Mouse (Mus musculus) hindlimb bud, embryonic 11.5 days (tissue): ENCODE results near the gene Tmem167.
"Not testable (repeated sequence)": the region's sequence is repeated elsewhere in the genome, so short reads cannot be mapped to it uniquely, and the experiment has no call there.

Experiments used
- DNase-seq: peaks from one replicate; pipeline ENCODE4 v3.0.0-alpha.2; 2012; ENCODE audit warnings: low read depth, low spot score; ENCODE audit errors: extremely low spot score

Gene Tmem167

DNA sequence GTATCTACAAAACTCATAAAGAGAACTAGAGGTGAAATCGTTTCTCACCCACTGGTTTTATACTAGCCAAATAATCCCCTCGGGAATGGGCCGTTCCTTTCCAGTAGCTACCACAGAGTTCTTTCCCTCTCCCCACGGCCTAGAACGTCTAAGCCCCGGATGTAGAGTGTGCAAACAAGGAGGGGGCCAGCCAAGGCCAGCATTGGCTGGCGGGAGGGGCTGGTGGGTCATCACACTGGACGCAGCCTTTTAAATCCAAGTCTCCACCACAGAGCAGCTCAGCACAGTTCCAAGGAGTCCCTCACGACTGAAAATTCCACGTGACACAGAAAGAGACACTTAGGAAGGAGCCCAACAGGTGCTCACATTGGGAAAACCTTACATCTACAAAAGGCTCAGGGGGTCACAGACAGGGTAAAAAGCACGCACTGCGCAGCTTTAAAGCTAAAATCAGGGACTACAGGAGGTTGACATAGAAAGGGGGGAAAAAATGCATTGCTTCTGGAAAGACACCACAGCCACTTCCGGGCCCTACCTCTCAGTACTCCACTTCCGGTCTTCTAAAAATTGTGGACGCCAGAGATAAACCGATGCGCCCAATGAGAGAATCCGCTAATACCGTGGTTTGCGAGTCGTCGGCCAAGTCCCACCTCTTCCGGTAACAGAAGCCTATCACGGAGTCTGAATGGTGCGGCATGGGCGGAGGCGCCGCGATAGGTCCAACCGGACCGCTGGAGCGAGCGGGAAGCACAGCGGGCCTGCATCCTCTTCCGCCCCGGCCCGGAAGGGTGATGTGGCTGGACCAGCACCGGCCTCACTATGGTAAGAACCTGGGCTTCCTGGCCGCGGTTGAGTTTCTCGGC is at the start of gene Tmem167, which contains the start of gene Xrcc4:
TSS of gene Tmem167 (plus strand) at position 162 of the 863 bp plus-strand sequence.
TSS of gene Xrcc4 (minus strand) at position 647 of the 863 bp plus-strand sequence.
- peak; percentile 89 for DNase-seq

GRCm38 (mm10) chr13:90039613-90040012 is 49.3 kb upstream of the Tmem167 start:
- peak; percentile 81 for DNase-seq

DNA sequence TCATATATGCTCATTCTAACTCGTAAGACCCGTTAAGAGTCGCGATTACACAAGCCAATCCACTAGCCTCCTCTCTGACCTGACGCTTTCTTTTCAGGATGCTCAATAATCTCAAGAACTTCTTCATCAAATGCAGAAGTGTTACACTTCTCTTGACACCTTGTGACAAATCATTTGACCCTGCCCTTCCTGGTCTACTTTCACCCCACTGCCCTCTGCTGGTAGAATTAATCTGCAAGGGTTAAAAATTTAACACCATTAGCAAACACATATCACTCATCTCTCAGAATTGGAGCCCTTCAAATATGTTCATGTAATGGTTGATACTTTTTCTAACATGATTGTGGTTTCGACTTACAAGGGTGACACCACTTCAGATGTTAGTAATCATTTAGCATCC is 37.2 kb upstream of the Tmem167 start:
- DNase-seq, result no peak

GRCm38 (mm10) chr13:90052408-90052807 is 36.5 kb upstream of the Tmem167 start:
- no peak for DNase-seq

- DNase-seq, result no peak
Measured at GRCm38 (mm10) chr13:90061877-90062276, 27.0 kb upstream of the Tmem167 start.

DNA sequence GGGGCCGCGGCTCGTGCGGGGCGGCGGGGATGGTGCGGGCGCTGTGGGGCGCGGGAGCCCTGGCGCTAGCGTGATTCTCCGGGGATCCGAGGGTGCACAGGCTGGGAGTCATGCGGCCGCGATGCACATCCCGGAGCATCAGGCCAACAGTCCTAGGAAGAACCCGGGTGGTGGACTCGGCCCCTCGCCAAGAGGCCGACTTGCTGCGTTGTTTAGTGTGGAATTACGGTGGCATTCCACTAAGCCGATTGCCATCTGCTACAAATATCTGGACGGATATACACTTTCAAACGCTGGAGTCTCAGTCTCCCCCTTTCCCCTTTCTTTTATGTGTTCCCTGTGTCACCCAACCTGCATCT is 881 bp downstream of the Tmem167 start:
- DNase-seq, result no peak

DNA sequence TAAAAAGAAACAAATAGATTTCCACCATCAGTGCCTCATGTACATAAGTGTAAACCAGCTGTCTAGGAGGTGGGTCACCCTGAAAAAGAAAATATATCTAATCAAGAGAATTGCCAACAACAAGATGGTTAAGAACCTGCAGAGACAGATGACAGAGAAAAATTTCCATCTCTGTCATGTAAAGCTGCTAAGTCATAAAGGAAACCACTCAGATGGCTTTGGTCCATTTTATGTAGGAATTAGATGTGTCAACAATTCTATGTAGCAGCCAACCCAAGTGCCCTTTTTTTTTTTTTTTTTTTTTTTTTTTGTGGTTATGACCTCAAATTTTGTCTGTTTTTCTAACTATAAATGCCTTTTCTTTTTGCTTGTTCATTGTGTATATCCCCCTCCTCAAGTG is 12.6 kb downstream of the Tmem167 start:
- no peak for DNase-seq

GRCm38 (mm10) chr13:90106139-90106538 is 17.2 kb downstream of the Tmem167 start:
- no peak for DNase-seq

GRCm38 (mm10) chr13:90108746-90109145 is 19.8 kb downstream of the Tmem167 start:
- not testable (repeated sequence) for DNase-seq

GRCm38 (mm10) chr13:90111681-90112080 is 22.8 kb downstream of the Tmem167 start:
- no peak for DNase-seq

DNA sequence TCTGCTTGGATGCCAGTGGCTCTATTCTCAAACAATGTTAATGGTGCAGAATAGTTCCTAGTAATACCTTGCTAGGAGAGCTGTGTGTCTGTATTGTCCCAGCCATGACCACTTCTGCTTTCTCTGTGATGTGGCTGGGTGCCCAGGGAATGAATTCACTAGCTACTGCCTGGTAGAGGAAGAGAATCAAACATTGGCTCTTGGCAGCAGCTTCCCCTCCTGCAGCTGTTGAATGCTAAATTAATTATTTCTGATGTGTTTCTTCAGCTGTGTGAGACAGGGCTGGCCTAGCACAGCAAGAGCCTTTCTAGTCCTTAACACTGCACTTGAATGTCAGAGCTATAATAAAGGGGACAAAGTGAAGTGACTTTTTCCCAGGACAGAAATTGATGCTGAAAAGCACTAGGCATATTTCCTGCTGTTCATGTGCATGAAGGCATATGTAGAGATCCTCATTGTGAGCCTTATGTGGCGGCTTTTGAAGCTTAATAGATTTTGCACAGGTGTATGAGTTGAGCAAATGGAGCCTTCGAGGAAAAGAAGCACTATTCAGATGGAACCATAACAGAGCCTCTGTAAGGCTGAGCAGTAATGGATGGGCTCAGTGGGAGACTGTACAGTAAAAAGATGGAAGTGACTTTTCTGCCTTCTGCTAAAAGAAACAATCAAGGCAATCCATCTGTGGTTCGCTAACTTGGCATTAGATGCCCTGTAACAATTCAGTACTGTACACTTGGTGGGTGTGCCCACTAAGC is 47.4 kb downstream of the Tmem167 start:
- no peak for DNase-seq

DNA sequence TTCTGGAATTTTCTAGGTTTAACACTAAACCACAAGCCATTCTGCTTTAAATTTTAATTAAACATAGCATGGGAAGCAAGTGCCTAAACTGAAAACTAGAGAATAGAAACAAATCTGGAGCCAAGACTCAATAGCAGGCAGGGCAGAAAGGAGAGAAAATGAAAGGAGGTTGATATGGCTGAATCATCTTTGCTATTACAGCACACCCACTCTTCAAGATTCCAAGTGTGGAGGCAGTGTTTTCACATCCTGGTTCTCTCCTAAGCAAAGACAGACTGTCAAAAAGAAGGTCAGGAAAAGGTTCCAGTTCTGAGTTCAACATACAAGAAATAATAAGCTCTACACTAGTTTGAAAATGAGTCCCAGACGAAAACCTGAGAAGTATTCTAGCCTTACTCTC is 52.8 kb downstream of the Tmem167 start:
- no peak for DNase-seq

DNA sequence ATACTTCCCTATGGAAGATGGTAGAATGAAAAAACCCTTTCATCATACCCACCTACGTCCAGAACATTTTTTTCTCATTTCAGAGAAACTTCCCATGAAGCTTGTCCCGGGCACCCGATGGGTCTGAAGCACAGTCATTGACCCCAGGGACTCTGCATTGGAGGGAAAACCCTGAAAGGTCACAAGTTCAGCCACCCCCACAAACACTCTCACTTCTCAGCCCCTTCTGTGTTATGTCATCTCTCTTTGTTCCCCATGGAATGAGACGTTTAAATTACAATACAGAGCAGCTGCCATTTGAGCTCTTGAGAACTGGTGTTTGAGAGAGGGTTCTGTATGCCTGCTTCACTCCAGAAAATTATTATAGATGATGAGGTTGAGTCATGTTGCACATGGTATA is 54.3 kb downstream of the Tmem167 start:
- no peak for DNase-seq

GRCm38 (mm10) chr13:90151881-90152280 is 63.0 kb downstream of the Tmem167 start:
- DNase-seq, result no peak

DNA sequence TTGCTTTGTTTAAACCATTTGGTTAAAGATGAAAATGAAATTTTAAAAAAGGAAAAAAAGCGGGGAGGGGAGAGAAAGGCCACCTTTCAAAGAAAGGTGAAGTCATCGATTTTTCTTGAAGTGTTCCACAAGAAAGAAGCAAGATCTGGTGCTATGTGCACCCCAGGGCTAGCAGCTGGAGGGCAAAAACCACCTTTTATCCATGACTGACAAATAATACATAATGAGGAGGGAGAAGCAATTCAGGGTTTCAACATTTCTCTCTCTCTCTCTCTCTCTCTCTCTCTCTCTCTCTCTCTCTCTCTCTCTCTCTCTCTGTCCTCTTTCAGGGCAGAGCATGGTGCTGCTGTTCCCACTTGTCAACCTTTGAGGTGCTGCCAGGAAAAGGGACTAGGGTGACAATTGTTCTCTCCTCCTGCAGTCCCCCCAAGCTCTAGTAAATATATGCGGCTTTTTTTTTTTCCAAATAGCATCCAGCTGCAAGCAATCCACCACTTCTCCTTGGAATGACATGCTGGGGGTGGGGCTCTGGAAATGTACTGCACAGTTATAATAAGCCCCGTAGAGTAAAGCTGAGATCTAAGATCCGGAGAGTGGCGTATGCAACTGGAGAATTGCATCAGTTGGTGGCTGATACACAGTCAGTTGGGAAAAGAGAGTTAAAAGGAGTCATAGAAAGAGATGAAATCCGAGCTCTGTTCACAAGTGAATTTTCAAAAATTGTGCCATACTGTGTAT is 63.8 kb downstream of the Tmem167 start:
- DNase-seq, result no peak

GRCm38 (mm10) chr13:90164147-90164546 is 75.2 kb downstream of the Tmem167 start:
- no peak for DNase-seq

DNA sequence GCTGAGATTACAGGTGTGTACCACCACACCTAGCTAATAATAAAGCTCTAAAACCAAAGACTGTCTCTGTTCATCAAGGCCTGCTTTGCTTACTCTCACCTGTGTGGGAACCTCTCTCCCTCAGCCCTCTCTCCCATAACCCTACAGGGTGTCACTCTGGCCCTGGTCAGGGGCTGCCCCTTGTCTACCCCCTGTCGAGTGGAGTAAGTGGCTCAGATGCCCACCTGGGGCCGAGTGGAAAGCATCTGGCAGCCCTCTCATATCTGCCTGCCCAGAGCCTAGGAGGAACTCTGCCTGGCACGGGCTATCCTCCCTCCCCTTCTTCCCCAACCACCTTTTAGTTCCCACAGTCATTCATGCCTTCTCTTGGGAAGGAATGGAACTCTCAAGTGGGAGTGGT is 78.1 kb downstream of the Tmem167 start:
- no peak for DNase-seq

DNA sequence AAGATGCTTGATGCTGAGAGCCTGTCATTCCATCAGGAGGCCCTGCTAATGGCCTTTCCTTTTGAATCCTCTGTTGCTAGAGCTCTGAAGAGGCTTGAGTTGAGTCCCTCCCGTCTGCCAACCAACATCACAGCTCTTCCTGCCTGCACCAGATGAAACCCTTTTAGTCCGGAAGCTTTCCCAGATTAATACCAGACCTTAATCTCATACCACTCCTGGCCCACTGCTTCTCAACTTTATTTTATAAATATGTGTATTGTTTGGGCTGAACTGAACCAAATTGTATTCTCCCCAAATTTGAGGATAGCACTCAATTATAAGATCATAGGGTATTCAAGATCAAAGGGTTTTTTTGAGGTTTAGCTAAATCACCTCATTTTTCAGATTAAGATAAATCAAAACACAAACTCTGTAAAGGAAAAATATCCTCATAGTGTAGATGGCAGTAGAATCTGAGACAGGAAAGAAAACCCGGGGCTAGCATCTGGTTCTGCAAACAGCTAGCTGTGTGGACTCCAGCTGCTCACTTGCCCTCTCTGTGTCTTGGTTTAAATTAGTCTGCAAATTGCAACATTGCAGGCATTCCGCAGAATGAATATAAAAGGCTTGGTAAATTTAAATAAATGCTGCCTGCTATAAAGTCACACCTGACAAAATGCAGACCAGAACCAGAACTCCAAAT is 81.3 kb downstream of the Tmem167 start:
- DNase-seq, result no peak

- no peak for DNase-seq
Measured at GRCm38 (mm10) chr13:90170782-90171179, 81.9 kb downstream of the Tmem167 start.

DNA sequence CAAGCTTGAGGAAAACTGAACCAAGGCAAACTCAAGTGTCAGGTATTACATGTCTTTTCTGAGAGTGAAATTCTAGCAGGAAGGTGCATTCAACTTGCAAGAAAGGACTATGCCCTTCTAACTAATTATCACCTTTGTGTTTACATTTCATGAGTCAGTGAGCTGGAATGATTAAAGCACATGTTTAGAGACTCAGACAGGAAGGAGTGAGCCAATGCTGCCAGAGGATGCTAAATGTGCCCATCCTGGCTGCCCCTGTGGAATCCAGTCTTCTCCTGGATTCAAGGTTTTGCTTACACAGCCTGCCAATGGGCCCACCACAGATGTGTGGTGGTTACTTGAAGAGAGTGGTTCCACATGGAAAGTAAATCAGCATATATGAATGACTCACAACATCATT is 82.5 kb downstream of the Tmem167 start:
- no peak for DNase-seq

GRCm38 (mm10) chr13:90175662-90176061 is 86.7 kb downstream of the Tmem167 start:
- no peak for DNase-seq
